Mouse (Mus musculus): Measurements from ENCODE around the gene Txn1.

- TF ChIP-seq REST (IDR thresholded peaks at IDR 0.05; ENCODE audit: insufficient read depth, insufficient read length) (no peak), POLR2A (IDR thresholded peaks at IDR 0.05; ENCODE audit: insufficient read length, low read depth) (no peak), POLR2AphosphoS2 (IDR thresholded peaks at IDR 0.05; ENCODE audit: insufficient read length, low read depth) (no peak), MYOD1 (IDR thresholded peaks at IDR 0.05; ENCODE audit: control insufficient read depth in 1 of 3, insufficient read length in 2 of 3, low read depth in 2 of 3) (no peak), CEBPB (IDR thresholded peaks at IDR 0.05; ENCODE audit: insufficient read depth, poor library complexity, severe bottlenecking) (no peak)
These were observed 55.0 kb downstream of the Txn1 start for GRCm38 (mm10) chr4:57901210-57901609.
